Mouse (Mus musculus) forebrain, postnatal 0 days (tissue): Measurements from ENCODE around the gene H2-M9. TPM values are rescaled to one million over a fixed set of nuclear protein-coding genes. Genes with fewer than 3 reads are reported as not detected.

Source experiments
- ATAC-seq: fragments of 200-750 bp; cut with Nextera tagmentation; 2 replicates; pipeline ENCODE4 v1.8.0; 2017; ENCODE audit warnings: mild to moderate bottlenecking, moderate library complexity
- DNase-seq: peaks from one replicate; pipeline ENCODE4 v3.0.0-alpha.2; 2015
- H3K27ac ChIP-seq: fragments of 300-500 bp; sonication (generic); 2 replicates; pipeline ENCODE4 v1.5.1; 2014; ENCODE audit warnings: low read depth, mild to moderate bottlenecking, antibody characterized with exemption, low read length, moderate library complexity, mixed read lengths
- H3K27me3 ChIP-seq: fragments of 300-500 bp; sonication (generic); 2 replicates; pipeline ENCODE4 v1.6.1; 2014; ENCODE audit warnings: mild to moderate bottlenecking, low read length, mixed read lengths; ENCODE audit not compliant: insufficient read depth
- H3K36me3 ChIP-seq: fragments of 300-500 bp; sonication (generic); 2 replicates; pipeline ENCODE4 v1.6.1; 2014; ENCODE audit warnings: mild to moderate bottlenecking, moderate library complexity; ENCODE audit not compliant: insufficient read depth
- H3K4me1 ChIP-seq: fragments of 300-500 bp; sonication (generic); 2 replicates; pipeline ENCODE4 v1.6.1; 2014; ENCODE audit warnings: antibody characterized with exemption; ENCODE audit not compliant: insufficient read depth
- H3K4me2 ChIP-seq: fragments of 300-500 bp; sonication (generic); 2 replicates; pipeline ENCODE4 v1.6.1; 2014; ENCODE audit warnings: low read depth, mild to moderate bottlenecking, moderate library complexity
- H3K4me3 ChIP-seq: fragments of 300-500 bp; sonication (generic); 2 replicates; pipeline ENCODE4 v1.5.1; 2014; ENCODE audit warnings: low read depth, low read length, mixed read lengths
- H3K9ac ChIP-seq: fragments of 300-500 bp; sonication (generic); 2 replicates; pipeline ENCODE4 v1.6.1; 2014; ENCODE audit warnings: mild to moderate bottlenecking
- H3K9me3 ChIP-seq: fragments of 300-500 bp; sonication (generic); 2 replicates; pipeline ENCODE4 v1.6.1; 2016; ENCODE audit warnings: low read length
- CTCF ChIP-seq: sonication (generic); IDR thresholded peaks from 2 replicates; pipeline ENCODE4 v1.5.1; 2016; ENCODE audit warnings: antibody characterized with exemption, control low read depth, low read depth
- WGBS: fragments of 180-500 bp; shearing (Covaris S2); extraction: QIAGEN DNeasy Blood & Tissue Kit; methylation state at CpG from one replicate; pipeline ENCODE4 v1.1.7; 2014; 5-methylcytosine and 5-hydroxymethylcytosine counted together
- polyA plus RNA-seq: library from polyadenylated mRNA; unstranded; fragments of >200 nt; fragmentation: Nextera tagmentation; extraction: Ambion mirVana; gene quantifications from 2 replicates; pipeline ENCODE4 v1.2.1, GENCODE M21; 2015
- total RNA-seq: library from RNA; depleted of rRNA; stranded (reverse); fragments of >200 nt; gene quantifications from 2 replicates; pipeline ENCODE4 v1.2.3, GENCODE M21; 2014; rRNA removed

H2-M9 gene
- total RNA-seq (not detected in 2 replicates), polyA plus RNA-seq (not detected in 2 replicates)

- H3K4me1 ChIP-seq: no peaks in the 10 kb centered on the region
- no peak for TF ChIP-seq CTCF
- ATAC-seq (no peak), DNase-seq (no peak)
- H3K27me3 ChIP-seq: no peaks in the 10 kb centered on the region
- WGBS: 94% methylated on average over 3 of the region's 3 CpGs
- H3K27ac ChIP-seq: no peak within 1 kb of the TSS
- no peak within 1 kb of the TSS for H3K9ac ChIP-seq
- H3K36me3 ChIP-seq: no peaks in the 10 kb centered on the region
- no peak within 1 kb of the TSS for H3K4me2 ChIP-seq
- no peak within 1 kb of the TSS for H3K4me3 ChIP-seq
- no peaks in the 10 kb centered on the region for H3K9me3 ChIP-seq
Observed at GRCm38 (mm10) chr17:36642566-36642965, at the start of gene H2-M9. Gene H2-M9 (minus strand): TSS chr17:36642666.

- H3K4me1 ChIP-seq: no peaks in the 10 kb centered on the region
- no peak within 1 kb of the TSS for H3K4me3 ChIP-seq
- H3K4me2 ChIP-seq: no peak within 1 kb of the TSS
- TF ChIP-seq CTCF: no peak
- DNase-seq (no peak), ATAC-seq (no peak)
- H3K27me3 ChIP-seq: no peaks in the 10 kb centered on the region
- no peaks in the 10 kb centered on the region for H3K9me3 ChIP-seq
- WGBS: 77% methylated on average over 3 of the region's 3 CpGs
- no peak within 1 kb of the TSS for H3K27ac ChIP-seq
- no peak within 1 kb of the TSS for H3K9ac ChIP-seq
- H3K36me3 ChIP-seq: no peaks in the 10 kb centered on the region
Observed at GRCm38 (mm10) chr17:36672119-36672518, 29.7 kb upstream of the H2-M9 start, which contains the start of gene H2-M1. Gene H2-M1 (minus strand): TSS chr17:36672219.

Other genes starting within 250 kb of the H2-M9 start
- not detected in 2 replicates for gene H2-M10.4, start 180.3 kb downstream of the H2-M9 start, total RNA-seq
- gene H2-M10.4, start 180.3 kb downstream of the H2-M9 start, polyA plus RNA-seq: not detected in 2 replicates
- gene H2-M11, start 95.6 kb downstream of the H2-M9 start, total RNA-seq: not detected in 2 replicates
- gene H2-M11, start 95.6 kb downstream of the H2-M9 start, polyA plus RNA-seq: not detected in 2 replicates
- gene H2-M1, start 29.6 kb upstream of the H2-M9 start, total RNA-seq: not detected in 2 replicates
- not detected in 2 replicates for gene H2-M1, start 29.6 kb upstream of the H2-M9 start, polyA plus RNA-seq
- gene H2-M10.5, start 130.2 kb upstream of the H2-M9 start, total RNA-seq: not detected in 2 replicates
- gene H2-M10.5, start 130.2 kb upstream of the H2-M9 start, polyA plus RNA-seq: not detected in 2 replicates
- not detected in 2 replicates for gene H2-M10.6, start 169.5 kb upstream of the H2-M9 start, total RNA-seq
- gene H2-M10.6, start 169.5 kb upstream of the H2-M9 start, polyA plus RNA-seq: not detected in 2 replicates
- gene Trim26, start 194.5 kb upstream of the H2-M9 start, total RNA-seq: 19.3 and 30.6 TPM in 2 replicates
- gene Trim26, start 194.5 kb upstream of the H2-M9 start, polyA plus RNA-seq: 21.3 and 36.6 TPM in 2 replicates
- gene Trim15, start 224.5 kb upstream of the H2-M9 start, total RNA-seq: 0.15 and 0.19 TPM in 2 replicates
- 0.23 and 0.31 TPM in 2 replicates for gene Trim15, start 224.5 kb upstream of the H2-M9 start, polyA plus RNA-seq
- 0.15 TPM in 1 of 2 replicates, not detected in the other for gene Trim10, start 226.9 kb upstream of the H2-M9 start, total RNA-seq
- gene Trim10, start 226.9 kb upstream of the H2-M9 start, polyA plus RNA-seq: 0.14 and 0.22 TPM in 2 replicates
- 0.19 TPM in 1 of 2 replicates, not detected in the other for gene Trim40, start 247.5 kb upstream of the H2-M9 start, total RNA-seq
- 0.12 TPM in 1 of 2 replicates, not detected in the other for gene Trim40, start 247.5 kb upstream of the H2-M9 start, polyA plus RNA-seq